Mouse (Mus musculus): ENCODE measurements around the gene Anks6. TPM values are rescaled to one million over a fixed set of nuclear protein-coding genes. Genes with fewer than 3 reads are reported as not detected.

Gene Anks6
- polyA plus RNA-seq, 1 experiment from 2014 or later, result 4.6 TPM

GRCm38 (mm10) chr4:46982912-46983311, 74.3 kb downstream of the Anks6 start:
- no peak overlapping the region for H3K9ac ChIP-seq (replicated peaks; ENCODE audit: low read depth, low read length)
- no peaks in the 10 kb centered on the region for H3K9me3 ChIP-seq (ENCODE audit: control insufficient read depth, low read length)
- no peak overlapping the region for H3K27ac ChIP-seq (ENCODE audit: low read length)
- 74% methylated on average over 5 of the region's 5 CpGs for WGBS
- H3K36me3 ChIP-seq (ENCODE audit: control insufficient read depth, insufficient read depth), result no peaks in the 10 kb centered on the region
- peaks cover 3% of the 10 kb centered on the region; the same call in 1 of the 2 replicates for H3K4me1 ChIP-seq (replicated peaks; ENCODE audit: control insufficient read depth, insufficient read depth, low read length)
- no peak overlapping the region for H3K4me2 ChIP-seq (ENCODE audit: low read length)
- ATAC-seq, result no peak
- H3K27me3 ChIP-seq (replicated peaks; ENCODE audit: control insufficient read depth, insufficient read depth, low read length), result no peaks in the 10 kb centered on the region
- H3K4me3 ChIP-seq (replicated peaks; ENCODE audit: low read length), result no peak overlapping the region

GRCm38 (mm10) chr4:46982094-46982493, 75.1 kb downstream of the Anks6 start:
- no peaks in the 10 kb centered on the region for H3K9me3 ChIP-seq (ENCODE audit: control insufficient read depth, low read length)
- peaks cover 3% of the 10 kb centered on the region; the same call in 1 of the 2 replicates for H3K4me1 ChIP-seq (replicated peaks; ENCODE audit: control insufficient read depth, insufficient read depth, low read length)
- no peaks in the 10 kb centered on the region for H3K27me3 ChIP-seq (replicated peaks; ENCODE audit: control insufficient read depth, insufficient read depth, low read length)
- H3K36me3 ChIP-seq (ENCODE audit: control insufficient read depth, insufficient read depth), result no peaks in the 10 kb centered on the region
- H3K4me3 ChIP-seq (replicated peaks; ENCODE audit: low read length), result no peak overlapping the region
- H3K27ac ChIP-seq (ENCODE audit: low read length), result no peak overlapping the region
- H3K9ac ChIP-seq (replicated peaks; ENCODE audit: low read depth, low read length), result no peak overlapping the region
- 80% methylated on average over 4 of the region's 4 CpGs for WGBS
- ATAC-seq, result no peak
- no peak overlapping the region for H3K4me2 ChIP-seq (ENCODE audit: low read length)

GRCm38 (mm10) chr4:46978371-46978770, 78.9 kb downstream of the Anks6 start:
- Histone ChIP-seq H3K4me1 (replicated peaks; ENCODE audit: control insufficient read depth, insufficient read depth, low read length) (no peaks in the 10 kb centered on the region), H3K4me3 (replicated peaks; ENCODE audit: low read length) (no peak overlapping the region), H3K9me3 (ENCODE audit: control insufficient read depth, low read length) (no peaks in the 10 kb centered on the region), H3K36me3 (ENCODE audit: control insufficient read depth, insufficient read depth) (no peaks in the 10 kb centered on the region), H3K4me2 (ENCODE audit: low read length) (no peak overlapping the region), H3K9ac (replicated peaks; ENCODE audit: low read depth, low read length) (no peak overlapping the region), H3K27ac (ENCODE audit: low read length) (no peak overlapping the region), H3K27me3 (replicated peaks; ENCODE audit: control insufficient read depth, insufficient read depth, low read length) (no peaks in the 10 kb centered on the region)
- no peak for ATAC-seq
- 83% methylated on average over 6 of the region's 6 CpGs for WGBS

- no peak for ATAC-seq
These were observed 80.1 kb downstream of the Anks6 start for GRCm38 (mm10) chr4:46977161-46977560.

GRCm38 (mm10) chr4:46976671-46977071, 80.6 kb downstream of the Anks6 start:
- H3K4me3 ChIP-seq (replicated peaks; ENCODE audit: low read length), result no peak overlapping the region
- H3K36me3 ChIP-seq (ENCODE audit: control insufficient read depth, insufficient read depth), result no peaks in the 10 kb centered on the region
- WGBS, result 79% methylated on average over 11 of the region's 11 CpGs
- ATAC-seq, result no peak
- H3K4me1 ChIP-seq (replicated peaks; ENCODE audit: control insufficient read depth, insufficient read depth, low read length), result no peaks in the 10 kb centered on the region
- H3K27ac ChIP-seq (ENCODE audit: low read length), result no peak overlapping the region
- H3K27me3 ChIP-seq (replicated peaks; ENCODE audit: control insufficient read depth, insufficient read depth, low read length), result no peaks in the 10 kb centered on the region
- H3K9me3 ChIP-seq (ENCODE audit: control insufficient read depth, low read length), result no peaks in the 10 kb centered on the region
- H3K4me2 ChIP-seq (ENCODE audit: low read length), result no peak overlapping the region
- H3K9ac ChIP-seq (replicated peaks; ENCODE audit: low read depth, low read length), result no peak overlapping the region

More at GRCm38 (mm10) chr4:46977161-46977560, 80.1 kb downstream of the Anks6 start:
- Histone ChIP-seq H3K9ac (replicated peaks; ENCODE audit: low read depth, low read length) (no peak overlapping the region), H3K27me3 (replicated peaks; ENCODE audit: control insufficient read depth, insufficient read depth, low read length) (no peaks in the 10 kb centered on the region), H3K36me3 (ENCODE audit: control insufficient read depth, insufficient read depth) (no peaks in the 10 kb centered on the region), H3K27ac (ENCODE audit: low read length) (no peak overlapping the region), H3K4me2 (ENCODE audit: low read length) (no peak overlapping the region), H3K4me3 (replicated peaks; ENCODE audit: low read length) (no peak overlapping the region), H3K4me1 (replicated peaks; ENCODE audit: control insufficient read depth, insufficient read depth, low read length) (no peaks in the 10 kb centered on the region), H3K9me3 (ENCODE audit: control insufficient read depth, low read length) (no peaks in the 10 kb centered on the region)
- WGBS, result 92% methylated on average over 7 of the region's 7 CpGs

- Histone ChIP-seq H3K4me1 (replicated peaks; ENCODE audit: control insufficient read depth, insufficient read depth, low read length) (no peaks in the 10 kb centered on the region), H3K9ac (replicated peaks; ENCODE audit: low read depth, low read length) (no peak overlapping the region), H3K36me3 (ENCODE audit: control insufficient read depth, insufficient read depth) (no peaks in the 10 kb centered on the region), H3K27me3 (replicated peaks; ENCODE audit: control insufficient read depth, insufficient read depth, low read length) (no peaks in the 10 kb centered on the region), H3K27ac (ENCODE audit: low read length) (no peak overlapping the region), H3K4me2 (ENCODE audit: low read length) (no peak overlapping the region), H3K4me3 (replicated peaks; ENCODE audit: low read length) (no peak overlapping the region), H3K9me3 (ENCODE audit: control insufficient read depth, low read length) (no peaks in the 10 kb centered on the region)
- whole genome bisulfite sequencing, result 75% methylated on average over 10 of the region's 10 CpGs
- ATAC-seq, result no peak
These were observed 83.9 kb downstream of the Anks6 start for GRCm38 (mm10) chr4:46973322-46973721.

- H3K9me3 ChIP-seq (ENCODE audit: control insufficient read depth, low read length), result no peaks in the 10 kb centered on the region
- no peak overlapping the region for H3K4me2 ChIP-seq (ENCODE audit: low read length)
- peak; percentile 40; the same call in 1 of the 2 replicates for ATAC-seq
- no peaks in the 10 kb centered on the region for H3K27me3 ChIP-seq (replicated peaks; ENCODE audit: control insufficient read depth, insufficient read depth, low read length)
- H3K4me3 ChIP-seq (replicated peaks; ENCODE audit: low read length), result no peak overlapping the region
- H3K27ac ChIP-seq (ENCODE audit: low read length), result no peak overlapping the region
- H3K4me1 ChIP-seq (replicated peaks; ENCODE audit: control insufficient read depth, insufficient read depth, low read length), result no peaks in the 10 kb centered on the region
- WGBS, result 76% methylated on average over 10 of the region's 10 CpGs
- no peaks in the 10 kb centered on the region for H3K36me3 ChIP-seq (ENCODE audit: control insufficient read depth, insufficient read depth)
- no peak overlapping the region for H3K9ac ChIP-seq (replicated peaks; ENCODE audit: low read depth, low read length)
These were observed 89.2 kb downstream of the Anks6 start for GRCm38 (mm10) chr4:46967981-46968380.

- no peak overlapping the region for H3K9ac ChIP-seq (replicated peaks; ENCODE audit: low read depth, low read length)
- ATAC-seq, result no peak
- no peak overlapping the region for H3K27ac ChIP-seq (ENCODE audit: low read length)
- H3K27me3 ChIP-seq (replicated peaks; ENCODE audit: control insufficient read depth, insufficient read depth, low read length), result no peaks in the 10 kb centered on the region
- H3K4me3 ChIP-seq (replicated peaks; ENCODE audit: low read length), result no peak overlapping the region
- no peaks in the 10 kb centered on the region for H3K4me1 ChIP-seq (replicated peaks; ENCODE audit: control insufficient read depth, insufficient read depth, low read length)
- H3K9me3 ChIP-seq (ENCODE audit: control insufficient read depth, low read length), result no peaks in the 10 kb centered on the region
- H3K36me3 ChIP-seq (ENCODE audit: control insufficient read depth, insufficient read depth), result no peaks in the 10 kb centered on the region
- no peak overlapping the region for H3K4me2 ChIP-seq (ENCODE audit: low read length)
These were observed 90.7 kb downstream of the Anks6 start for GRCm38 (mm10) chr4:46966551-46966950.

All from forebrain, embryonic 16.5 days (tissue).